Mouse (Mus musculus): ENCODE measurements at regions not wholly inside any gene's neighbourhood (a gene's known extent, or its start where the extent isn't known, plus 50 kb on each side); places are given as distances from the start of the nearest gene placed in this dataset.
A peak's percentile ranks its signal among the peaks of the same experiment; 100 is the strongest.

DNA sequence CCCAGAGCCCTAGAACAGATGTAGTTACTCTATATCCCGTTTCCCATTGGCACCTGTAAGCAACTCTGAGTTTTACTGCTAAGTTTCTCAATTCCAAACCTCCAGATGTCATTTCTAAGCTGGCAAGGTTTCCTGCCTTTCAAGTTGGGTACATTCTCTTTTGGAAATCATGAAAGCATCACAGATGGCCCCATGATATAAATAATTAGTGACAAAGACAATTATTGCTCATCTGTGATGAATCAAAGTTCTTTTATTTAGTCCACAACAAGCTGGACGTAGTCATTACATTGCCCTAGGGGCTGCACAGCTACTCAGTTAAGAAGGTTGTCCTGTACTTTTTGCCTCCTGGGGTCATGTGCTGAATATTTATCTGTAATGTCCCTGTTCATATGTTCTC lies 303.2 kb upstream of the Btbd3 start:
- WGBS, result 74% methylated on average over 2 of the region's 2 CpGs
- H3K4me1 ChIP-seq, result no peaks in the 10 kb centered on the region
- H3K36me3 ChIP-seq (replicated peaks), result no peaks in the 10 kb centered on the region
- no peak for DNase-seq (ENCODE audit: extremely low spot score, low spot score)
- no peak overlapping the region for H3K4me3 ChIP-seq
- no peaks in the 10 kb centered on the region for H3K9me3 ChIP-seq
- no peaks in the 10 kb centered on the region for H3K27me3 ChIP-seq (ENCODE audit: poor library complexity, severe bottlenecking)
- H3K27ac ChIP-seq, result no peak overlapping the region

DNA sequence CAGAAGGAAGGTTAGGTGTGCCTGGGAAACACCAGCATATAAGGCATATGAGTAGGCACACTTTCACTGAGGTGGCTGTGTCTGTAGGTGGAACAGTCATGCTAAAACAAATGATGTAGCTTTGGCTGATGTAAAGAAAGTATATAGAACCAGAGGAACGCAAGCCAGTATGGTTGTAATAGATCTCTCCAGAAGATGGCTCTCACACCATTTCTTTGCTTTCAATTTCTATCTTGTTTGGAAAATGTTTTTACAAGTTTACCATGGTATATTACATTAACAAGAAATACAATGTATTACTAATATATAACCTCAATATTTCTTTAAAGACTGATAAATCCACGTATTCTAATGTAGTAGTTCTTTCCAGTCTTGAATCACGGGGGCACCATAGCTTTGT lies 304.4 kb upstream of the Btbd3 start:
- no peaks in the 10 kb centered on the region for H3K36me3 ChIP-seq (replicated peaks)
- H3K27me3 ChIP-seq (ENCODE audit: poor library complexity, severe bottlenecking), result no peaks in the 10 kb centered on the region
- no peaks in the 10 kb centered on the region for H3K9me3 ChIP-seq
- no peak overlapping the region for H3K27ac ChIP-seq
- no peak overlapping the region for H3K4me3 ChIP-seq
- DNase-seq (ENCODE audit: extremely low spot score, low spot score), result no peak
- WGBS, result 87% methylated on average over 3 of the region's 3 CpGs
- no peaks in the 10 kb centered on the region for H3K4me1 ChIP-seq

DNA sequence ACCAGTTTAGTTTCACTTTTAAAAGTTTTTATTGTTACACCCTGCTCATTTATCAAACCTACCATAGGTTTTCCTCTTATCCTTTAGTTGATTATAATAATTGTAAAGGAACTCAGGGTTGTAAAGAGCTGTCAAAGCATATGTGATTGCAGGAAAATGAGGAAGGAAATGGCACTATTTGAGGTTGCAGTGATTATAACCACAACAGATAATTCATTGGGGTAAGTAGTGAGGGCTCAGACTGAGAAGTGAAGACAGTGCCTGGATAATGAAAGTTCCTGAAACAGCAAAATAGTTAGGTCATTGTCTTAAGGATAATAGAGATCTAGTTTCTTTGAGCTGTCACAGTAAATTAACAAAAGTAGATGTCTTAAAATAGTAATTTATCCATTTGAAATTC lies 305.4 kb upstream of the Btbd3 start:
- Histone ChIP-seq H3K36me3 (replicated peaks) (no peaks in the 10 kb centered on the region), H3K4me3 (no peak overlapping the region), H3K27ac (no peak overlapping the region), H3K9me3 (no peaks in the 10 kb centered on the region), H3K4me1 (no peaks in the 10 kb centered on the region), H3K27me3 (ENCODE audit: poor library complexity, severe bottlenecking) (no peaks in the 10 kb centered on the region)
- DNase-seq (ENCODE audit: extremely low spot score, low spot score), result no peak

DNA sequence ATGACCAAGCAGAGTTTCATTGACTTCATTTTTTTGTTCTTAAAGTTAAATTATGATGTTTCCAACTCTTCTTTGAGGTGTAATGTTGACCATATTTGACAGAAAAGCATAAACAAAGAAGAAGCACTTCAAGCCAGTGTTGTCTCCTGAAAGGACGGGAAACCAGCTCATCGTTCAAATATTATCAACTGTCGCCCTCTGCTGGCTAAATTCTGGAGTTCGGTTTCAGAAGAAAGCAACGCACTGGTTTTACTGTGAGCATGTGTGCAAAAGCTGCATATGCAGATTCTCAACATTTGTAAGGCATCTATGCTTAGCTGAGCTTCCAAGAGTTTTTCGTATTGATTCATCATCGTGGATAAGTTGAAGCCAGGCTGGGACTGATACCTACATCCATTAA lies 313.6 kb upstream of the Btbd3 start:
- Histone ChIP-seq H3K9me3 (no peaks in the 10 kb centered on the region), H3K36me3 (replicated peaks) (no peaks in the 10 kb centered on the region), H3K27me3 (ENCODE audit: poor library complexity, severe bottlenecking) (no peaks in the 10 kb centered on the region), H3K27ac (no peak overlapping the region), H3K4me3 (no peak overlapping the region), H3K4me1 (peaks cover 17% of the 10 kb centered on the region)
- peak; percentile 73 for DNase-seq (ENCODE audit: extremely low spot score, low spot score)
- WGBS, result 7% methylated on average over 7 of the region's 7 CpGs

DNA sequence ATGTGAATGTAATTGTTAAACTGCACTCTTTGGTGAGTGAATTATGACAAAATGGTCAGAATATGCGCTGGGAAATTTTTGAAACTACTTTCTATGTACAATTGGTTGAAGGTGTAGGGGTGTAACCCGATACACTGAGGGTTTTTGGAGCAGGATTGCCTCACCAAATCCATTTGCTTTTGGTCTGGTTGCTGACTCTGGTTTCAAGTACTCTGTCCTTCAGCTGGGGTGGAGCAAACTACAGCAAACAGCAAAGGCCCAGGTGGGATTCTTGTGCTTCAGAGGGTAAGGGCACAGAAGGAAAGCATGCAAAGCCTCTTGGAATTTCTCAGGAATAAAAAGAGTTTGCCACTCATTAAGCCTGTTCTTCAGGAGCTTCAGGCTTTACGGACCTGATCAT lies 316.8 kb upstream of the Btbd3 start:
- H3K4me1 ChIP-seq, result peaks cover 21% of the 10 kb centered on the region
- no peak overlapping the region for H3K27ac ChIP-seq
- H3K9me3 ChIP-seq, result no peaks in the 10 kb centered on the region
- 84% methylated on average over 3 of the region's 3 CpGs for WGBS
- H3K36me3 ChIP-seq (replicated peaks), result no peaks in the 10 kb centered on the region
- DNase-seq (ENCODE audit: extremely low spot score, low spot score), result no peak
- H3K27me3 ChIP-seq (ENCODE audit: poor library complexity, severe bottlenecking), result no peaks in the 10 kb centered on the region
- no peak overlapping the region for H3K4me3 ChIP-seq

DNA sequence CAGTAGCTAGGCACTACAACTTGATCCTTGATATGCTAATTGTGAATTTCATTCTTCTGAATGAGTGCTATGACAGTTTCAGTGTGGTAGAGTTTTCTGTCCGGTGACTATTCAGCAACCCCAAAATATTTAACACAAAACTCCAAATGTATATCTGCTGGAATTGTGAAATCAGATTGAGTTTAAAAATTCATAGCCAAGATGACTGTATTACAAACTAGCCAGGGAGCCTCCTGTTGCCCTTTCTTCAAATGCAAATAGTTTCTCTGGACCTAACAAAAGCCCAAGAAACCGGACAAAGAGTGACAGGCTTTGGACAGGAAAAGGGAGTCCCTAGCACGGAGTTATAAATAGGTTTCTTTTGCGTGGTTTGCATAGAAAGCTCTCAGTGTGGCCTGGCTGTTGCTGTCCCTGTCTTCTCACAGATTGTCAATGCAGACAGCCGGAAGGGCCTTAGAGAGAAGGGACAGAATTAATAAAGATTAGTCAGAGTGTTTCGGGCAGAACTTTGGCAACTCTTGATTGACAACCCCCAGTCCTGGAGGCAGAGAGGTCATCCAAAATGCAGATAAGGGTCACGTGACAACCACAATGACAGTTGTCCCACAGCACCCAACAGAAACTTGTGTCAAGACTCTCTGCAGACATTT lies 317.4 kb upstream of the Btbd3 start:
- Histone ChIP-seq H3K36me3 (replicated peaks) (no peaks in the 10 kb centered on the region), H3K9me3 (no peaks in the 10 kb centered on the region), H3K4me3 (no peak overlapping the region), H3K4me1 (peaks cover 21% of the 10 kb centered on the region), H3K27ac (no peak overlapping the region; the same call in 1 of the 2 replicates), H3K27me3 (ENCODE audit: poor library complexity, severe bottlenecking) (no peaks in the 10 kb centered on the region)
- 40% methylated on average over 7 of the region's 7 CpGs for WGBS
- no peak for DNase-seq (ENCODE audit: extremely low spot score, low spot score)

DNA sequence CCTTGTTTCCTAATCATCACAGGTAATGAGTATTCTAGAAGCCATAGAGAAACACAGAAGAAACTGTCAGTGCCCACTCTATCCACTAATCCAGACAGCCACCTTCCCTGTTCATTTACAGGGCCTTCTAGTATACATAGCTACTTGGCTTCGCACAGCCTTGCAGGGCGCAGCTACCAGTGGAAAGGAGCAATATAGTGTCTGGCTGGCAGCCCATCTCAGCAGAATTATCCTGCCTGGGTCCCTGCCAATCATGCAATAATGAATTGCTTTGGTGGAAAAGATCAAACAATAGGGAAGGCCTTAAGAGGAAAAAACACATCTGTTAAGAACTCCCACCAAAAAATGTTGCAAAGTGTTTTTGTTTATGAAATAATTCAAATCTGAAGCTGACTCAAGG lies 319.8 kb upstream of the Btbd3 start:
- no peak for DNase-seq (ENCODE audit: extremely low spot score, low spot score)
- 89% methylated on average over 2 of the region's 2 CpGs for WGBS

DNA sequence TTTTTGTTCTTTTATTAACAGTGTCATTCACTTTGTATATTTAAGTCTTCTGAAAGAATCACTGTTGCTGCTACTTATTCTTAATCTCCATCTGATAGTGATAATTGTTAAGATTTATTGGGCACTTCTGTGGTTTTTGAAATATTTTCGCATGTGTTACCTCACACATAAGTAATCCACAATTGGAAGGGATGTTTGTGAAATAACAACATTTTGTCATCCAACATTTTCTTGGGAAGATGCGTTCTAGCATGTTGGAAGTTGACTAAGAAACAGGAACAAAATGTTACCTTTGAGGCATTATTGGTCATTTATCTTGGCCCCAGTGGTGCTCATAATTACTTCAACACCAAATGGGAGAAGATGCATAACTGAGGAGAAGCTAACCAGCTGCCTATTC lies 323.4 kb upstream of the Btbd3 start:
- Histone ChIP-seq H3K36me3 (replicated peaks) (no peaks in the 10 kb centered on the region), H3K4me3 (no peak overlapping the region), H3K9me3 (no peaks in the 10 kb centered on the region), H3K27me3 (ENCODE audit: poor library complexity, severe bottlenecking) (no peaks in the 10 kb centered on the region), H3K4me1 (peaks cover 5% of the 10 kb centered on the region; the same call in 1 of the 2 replicates), H3K27ac (no peak overlapping the region)
- no peak for DNase-seq (ENCODE audit: extremely low spot score, low spot score)
- WGBS, result 95% methylated on average over 2 of the region's 2 CpGs

More for the DNA sequence above, 319.8 kb upstream of the Btbd3 start:
- no peak overlapping the region for H3K4me3 ChIP-seq
- H3K27ac ChIP-seq, result no peak overlapping the region
- H3K9me3 ChIP-seq, result no peaks in the 10 kb centered on the region
- H3K4me1 ChIP-seq, result peaks cover 21% of the 10 kb centered on the region
- no peaks in the 10 kb centered on the region for H3K36me3 ChIP-seq (replicated peaks)
- H3K27me3 ChIP-seq (ENCODE audit: poor library complexity, severe bottlenecking), result no peaks in the 10 kb centered on the region

DNA sequence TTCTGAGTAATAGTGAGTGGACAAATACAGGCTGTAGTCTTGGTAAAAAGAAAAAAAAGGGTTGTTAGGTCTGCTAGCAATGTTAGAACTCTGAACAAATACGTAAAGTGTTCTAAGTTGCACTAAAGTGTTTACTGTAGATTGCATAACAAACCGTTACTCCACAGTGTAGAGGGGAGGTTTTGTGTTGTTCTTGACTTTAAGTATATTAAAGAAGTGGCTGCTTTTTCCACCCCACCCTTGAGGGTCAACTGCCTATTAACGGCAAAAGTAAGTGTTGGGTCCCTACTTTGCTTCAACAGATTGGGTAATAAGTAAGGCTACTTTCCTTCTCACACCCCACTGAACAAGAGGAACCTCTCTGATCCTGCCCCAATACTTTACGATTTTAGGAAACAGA lies 323.9 kb upstream of the Btbd3 start:
- Histone ChIP-seq H3K27me3 (ENCODE audit: poor library complexity, severe bottlenecking) (no peaks in the 10 kb centered on the region), H3K9me3 (no peaks in the 10 kb centered on the region), H3K27ac (no peak overlapping the region), H3K36me3 (replicated peaks) (no peaks in the 10 kb centered on the region), H3K4me3 (no peak overlapping the region), H3K4me1 (peaks cover 5% of the 10 kb centered on the region; the same call in 1 of the 2 replicates)
- WGBS, result 92% methylated on average over 4 of the region's 4 CpGs
- no peak for DNase-seq (ENCODE audit: extremely low spot score, low spot score)

DNA sequence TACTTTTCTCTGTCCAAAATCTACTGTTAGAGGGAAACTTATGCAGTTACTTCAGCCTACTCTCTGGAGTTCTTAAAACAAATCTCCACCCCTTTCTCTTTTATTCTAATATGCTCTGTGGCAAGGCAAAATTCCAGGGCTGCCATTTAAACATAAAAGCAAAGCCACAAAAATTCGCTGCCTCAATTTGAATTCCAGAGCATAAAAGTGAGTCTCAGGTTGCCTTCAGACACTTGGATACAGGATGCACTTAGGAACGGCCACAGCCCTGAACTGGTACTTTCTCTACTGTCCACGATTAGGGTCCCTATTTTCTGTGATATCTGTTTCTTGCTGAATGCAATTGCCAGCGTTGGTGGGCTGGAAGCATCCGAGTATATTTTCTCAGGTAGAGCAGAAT lies 330.9 kb upstream of the Btbd3 start:
- no peak overlapping the region for H3K4me3 ChIP-seq
- no peaks in the 10 kb centered on the region for H3K27me3 ChIP-seq (ENCODE audit: poor library complexity, severe bottlenecking)
- DNase-seq (ENCODE audit: extremely low spot score, low spot score), result no peak
- no peaks in the 10 kb centered on the region for H3K9me3 ChIP-seq
- no peaks in the 10 kb centered on the region for H3K4me1 ChIP-seq
- 81% methylated on average over 5 of the region's 5 CpGs for WGBS
- H3K27ac ChIP-seq, result no peak overlapping the region
- no peaks in the 10 kb centered on the region for H3K36me3 ChIP-seq (replicated peaks)

DNA sequence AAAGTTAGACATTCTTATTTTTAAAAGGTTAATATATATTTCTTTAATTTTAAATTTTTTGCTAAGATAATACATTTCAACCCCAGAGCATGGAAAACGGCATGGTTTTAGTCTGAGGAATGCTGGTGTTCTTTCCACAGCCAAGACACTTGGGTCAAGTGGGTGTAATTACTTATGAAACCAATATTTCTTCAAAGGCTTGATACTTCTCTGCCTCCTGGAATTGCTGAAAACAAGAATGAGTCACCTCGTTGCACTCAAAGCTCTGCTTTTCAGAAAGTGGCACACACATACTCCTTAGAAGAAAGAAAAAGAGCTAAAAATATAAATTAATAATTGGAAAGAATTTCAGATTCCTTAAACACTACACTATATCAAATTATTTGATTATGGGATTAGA lies 331.8 kb upstream of the Btbd3 start:
- Histone ChIP-seq H3K4me3 (no peak overlapping the region), H3K27me3 (ENCODE audit: poor library complexity, severe bottlenecking) (no peaks in the 10 kb centered on the region), H3K27ac (no peak overlapping the region), H3K9me3 (no peaks in the 10 kb centered on the region), H3K4me1 (no peaks in the 10 kb centered on the region), H3K36me3 (replicated peaks) (no peaks in the 10 kb centered on the region)
- WGBS, result 88% methylated on average over 2 of the region's 2 CpGs
- DNase-seq (ENCODE audit: extremely low spot score, low spot score), result no peak

DNA sequence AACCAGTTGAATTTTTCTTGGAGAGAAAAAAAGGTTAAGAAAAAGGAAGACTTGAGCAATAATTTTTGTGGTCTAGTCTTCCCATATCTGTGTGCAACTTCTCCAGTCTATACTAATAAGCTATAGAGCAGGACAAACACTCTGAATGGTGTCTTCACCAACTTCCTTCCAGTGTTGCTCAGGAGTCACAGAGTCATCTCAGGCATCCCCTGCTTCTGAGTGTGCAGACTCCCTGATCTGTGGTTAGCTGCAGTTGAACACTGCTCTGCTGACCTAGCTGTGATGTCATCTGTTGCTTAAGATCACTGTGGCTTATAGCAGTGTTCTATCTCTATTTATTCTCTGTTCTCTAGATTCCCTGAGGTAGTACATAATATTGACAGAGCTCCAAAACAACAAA lies 357.9 kb upstream of the Btbd3 start:
- Histone ChIP-seq H3K4me1 (no peaks in the 10 kb centered on the region), H3K4me3 (no peak overlapping the region), H3K27me3 (ENCODE audit: poor library complexity, severe bottlenecking) (no peaks in the 10 kb centered on the region), H3K27ac (no peak overlapping the region), H3K36me3 (replicated peaks) (no peaks in the 10 kb centered on the region), H3K9me3 (no peaks in the 10 kb centered on the region)
- DNase-seq (ENCODE audit: extremely low spot score, low spot score), result no peak

DNA sequence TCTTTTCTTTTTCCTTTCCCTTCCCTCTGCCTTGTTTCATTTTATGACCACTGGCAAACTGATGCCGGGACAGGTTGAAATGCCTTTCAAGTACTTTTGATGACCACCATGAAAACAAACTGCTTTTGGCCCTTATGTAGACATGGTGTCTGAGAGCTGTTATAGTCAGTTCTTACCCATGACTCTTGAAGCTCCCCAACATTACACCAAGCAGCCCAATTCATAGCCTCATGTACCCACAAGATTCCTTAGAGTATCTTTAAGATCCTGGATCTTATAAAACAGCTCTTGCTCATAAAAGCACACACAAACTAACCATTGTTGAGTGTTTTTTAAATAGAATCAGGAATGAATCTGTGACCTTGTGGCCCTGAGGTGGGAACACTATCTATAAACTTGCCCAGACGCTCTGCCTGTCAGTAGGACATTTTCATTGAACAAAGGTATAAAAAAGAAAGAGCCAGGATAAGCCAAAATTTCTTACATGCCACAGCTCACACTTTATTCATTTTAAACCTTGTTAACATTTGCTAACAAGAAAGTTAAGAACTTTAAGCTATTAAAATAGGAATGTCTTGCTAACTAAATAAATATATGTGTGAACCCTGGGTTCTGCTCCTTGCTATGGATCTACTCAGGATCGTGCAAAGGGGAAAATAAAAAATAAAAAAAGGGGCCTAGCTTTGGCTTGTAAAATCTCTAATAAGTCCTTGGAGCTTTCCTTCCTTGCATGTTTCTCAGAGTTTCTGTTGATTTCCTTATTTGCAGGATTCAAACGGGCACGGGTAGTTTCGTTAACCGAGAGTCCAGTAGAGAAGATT lies 375.9 kb upstream of the Btbd3 start:
- no peaks in the 10 kb centered on the region for H3K27me3 ChIP-seq (ENCODE audit: poor library complexity, severe bottlenecking)
- DNase-seq (ENCODE audit: extremely low spot score, low spot score), result no peak
- H3K4me3 ChIP-seq, result no peak overlapping the region
- H3K4me1 ChIP-seq, result no peaks in the 10 kb centered on the region
- 90% methylated on average over 7 of the region's 7 CpGs for WGBS
- H3K36me3 ChIP-seq (replicated peaks), result no peaks in the 10 kb centered on the region
- no peaks in the 10 kb centered on the region for H3K9me3 ChIP-seq
- no peak overlapping the region for H3K27ac ChIP-seq
